Mouse (Mus musculus): ENCODE data around the gene Mbl1. TPM values are rescaled to one million over a fixed set of nuclear protein-coding genes. Genes with fewer than 3 reads are reported as not detected.

Mbl1 gene
- polyA plus RNA-seq (2014; fragmentation: Illumina TruSeq; extraction: RNeasy Lipid Tissue Mini Kit (QIAGEN cat#74804); ENCODE audit: low read depth, low replicate concordance): 1.1 TPM

GRCm38 (mm10) chr14:41151220-41151898 is at the start of gene Mbl1:
Gene Mbl1, plus strand, starts transcription at chr14:41151458.

GRCm38 (mm10) chr14:41104853-41105444 is 46.3 kb upstream of the Mbl1 start, which contains the start of gene Mat1a:
Gene Mat1a, plus strand, starts transcription at chr14:41105035.

GRCm38 (mm10) chr14:41131540-41131939 is 19.7 kb upstream of the Mbl1 start, which contains the start of gene Sftpa1:
Gene Sftpa1, plus strand, starts transcription at chr14:41131782.

GRCm38 (mm10) chr14:41185059-41185821 is 34.0 kb downstream of the Mbl1 start, which contains the start of gene Sftpd:
Gene Sftpd, minus strand, starts transcription at chr14:41185149.

Other genes starting within 250 kb of the Mbl1 start
- 23.8 TPM for gene Tspan14, start 184.7 kb upstream of the Mbl1 start, polyA plus RNA-seq (2014; fragmentation: Illumina TruSeq; extraction: RNeasy Lipid Tissue Mini Kit (QIAGEN cat#74804); ENCODE audit: low read depth, low replicate concordance)
- 295 TPM for gene Fam213a, start 137.7 kb upstream of the Mbl1 start, polyA plus RNA-seq (2014; fragmentation: Illumina TruSeq; extraction: RNeasy Lipid Tissue Mini Kit (QIAGEN cat#74804); ENCODE audit: low read depth, low replicate concordance)
- gene Dydc2, start 82.2 kb upstream of the Mbl1 start, polyA plus RNA-seq (2014; fragmentation: Illumina TruSeq; extraction: RNeasy Lipid Tissue Mini Kit (QIAGEN cat#74804); ENCODE audit: low read depth, low replicate concordance): not detected
- gene Dydc1, start 78.5 kb upstream of the Mbl1 start, polyA plus RNA-seq (2014; fragmentation: Illumina TruSeq; extraction: RNeasy Lipid Tissue Mini Kit (QIAGEN cat#74804); ENCODE audit: low read depth, low replicate concordance): not detected
- gene Mat1a, start 46.4 kb upstream of the Mbl1 start, polyA plus RNA-seq (2014; fragmentation: Illumina TruSeq; extraction: RNeasy Lipid Tissue Mini Kit (QIAGEN cat#74804); ENCODE audit: low read depth, low replicate concordance): 0.12 TPM
- not detected for gene Sftpa1, start 19.7 kb upstream of the Mbl1 start, polyA plus RNA-seq (2014; fragmentation: Illumina TruSeq; extraction: RNeasy Lipid Tissue Mini Kit (QIAGEN cat#74804); ENCODE audit: low read depth, low replicate concordance)
- not detected for gene Sftpd, start 33.7 kb downstream of the Mbl1 start, polyA plus RNA-seq (2014; fragmentation: Illumina TruSeq; extraction: RNeasy Lipid Tissue Mini Kit (QIAGEN cat#74804); ENCODE audit: low read depth, low replicate concordance)
- gene Gm2832, start 127.3 kb downstream of the Mbl1 start, polyA plus RNA-seq (2014; fragmentation: Illumina TruSeq; extraction: RNeasy Lipid Tissue Mini Kit (QIAGEN cat#74804); ENCODE audit: low read depth, low replicate concordance): not detected
- gene Gm5798, start 197.2 kb downstream of the Mbl1 start, polyA plus RNA-seq (2014; fragmentation: Illumina TruSeq; extraction: RNeasy Lipid Tissue Mini Kit (QIAGEN cat#74804); ENCODE audit: low read depth, low replicate concordance): not detected
- gene Gm7945, start 234.9 kb downstream of the Mbl1 start, polyA plus RNA-seq (2014; fragmentation: Illumina TruSeq; extraction: RNeasy Lipid Tissue Mini Kit (QIAGEN cat#74804); ENCODE audit: low read depth, low replicate concordance): not detected